Mouse (Mus musculus) liver, embryonic 13.5 days (tissue): ENCODE measurements around the gene Rhbdl1. TPM values are rescaled to one million over a fixed set of nuclear protein-coding genes. Genes with fewer than 3 reads are reported as not detected.
A peak's percentile ranks its signal among the peaks of the same experiment; 100 is the strongest.

ENCODE experiments used
- ATAC-seq: fragments of 200-750 bp; cut with Nextera tagmentation; 2 replicates; pipeline ENCODE4 v1.8.0; 2017; ENCODE audit warnings: low read depth, mild to moderate bottlenecking, moderate number of reproducible peaks, moderate library complexity
- DNase-seq: peaks from one replicate; pipeline ENCODE4 v3.0.0; 2022
- H3K27ac ChIP-seq: fragments of 300-500 bp; sonication (generic); 2 replicates; pipeline ENCODE4 v1.5.1; 2015; ENCODE audit warnings: moderate library complexity, mild to moderate bottlenecking, inconsistent platforms
- H3K27me3 ChIP-seq: fragments of 300-500 bp; sonication (generic); 2 replicates; pipeline ENCODE4 v1.6.1; 2015; ENCODE audit warnings: mild to moderate bottlenecking, inconsistent platforms
- H3K36me3 ChIP-seq: fragments of 300-500 bp; sonication (generic); 2 replicates; pipeline ENCODE4 v1.6.1; 2015; ENCODE audit warnings: mild to moderate bottlenecking, inconsistent platforms
- H3K4me1 ChIP-seq: fragments of 300-500 bp; sonication (generic); replicated peaks from 2 replicates; pipeline ENCODE4 v1.6.1; 2015; ENCODE audit warnings: inconsistent platforms
- H3K4me2 ChIP-seq: fragments of 300-500 bp; sonication (generic); 2 replicates; pipeline ENCODE4 v1.6.1; 2015; ENCODE audit warnings: inconsistent platforms, mild to moderate bottlenecking, moderate library complexity
- H3K4me3 ChIP-seq: fragments of 300-500 bp; sonication (generic); replicated peaks from 2 replicates; pipeline ENCODE4 v1.5.1; 2015; ENCODE audit warnings: mild to moderate bottlenecking, inconsistent platforms
- H3K9ac ChIP-seq: fragments of 300-500 bp; sonication (generic); 2 replicates; pipeline ENCODE4 v1.6.1; 2015; ENCODE audit warnings: mild to moderate bottlenecking, inconsistent platforms
- H3K9me3 ChIP-seq: fragments of 300-500 bp; sonication (generic); replicated peaks from 2 replicates; pipeline ENCODE4 v1.6.1; 2016; ENCODE audit warnings: inconsistent platforms
- WGBS: fragments of 180-500 bp; shearing (Covaris S2); methylation state at CpG from one replicate; pipeline ENCODE4 v1.1.7; 2015; ENCODE audit not compliant: insufficient replicate concordance; 5-methylcytosine and 5-hydroxymethylcytosine counted together
- polyA plus RNA-seq: library from polyadenylated mRNA; unstranded; fragments of >200 nt; fragmentation: Nextera tagmentation; extraction: Ambion mirVana; gene quantifications from 2 replicates; pipeline ENCODE4 v1.2.1, GENCODE M21; 2015

Rhbdl1 gene
- polyA plus RNA-seq, 1 experiment from 2014 or later, result 0.30 TPM

DNA sequence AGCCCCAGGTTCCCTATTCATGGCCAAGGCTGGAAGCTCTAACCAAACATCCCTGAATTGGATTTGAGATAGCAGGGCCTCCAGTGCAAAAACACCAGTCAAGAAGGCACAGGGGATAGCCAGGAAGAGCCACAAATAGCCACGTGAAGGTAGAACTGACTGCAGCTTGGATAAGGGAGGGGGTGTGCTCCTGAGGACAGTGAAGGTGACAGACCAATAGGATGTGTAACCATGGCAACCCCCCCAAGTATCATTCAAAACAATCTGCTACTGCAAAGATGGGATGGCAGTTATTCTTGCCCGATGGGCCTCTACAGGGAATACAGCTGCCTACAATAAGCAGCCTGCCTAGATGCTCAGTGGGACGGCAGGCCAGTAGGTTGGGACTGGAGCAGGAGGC lies 438 bp upstream of the Rhbdl1 start:
- peaks cover 67% of the 10 kb centered on the region for H3K36me3 ChIP-seq
- no peak for DNase-seq

DNA sequence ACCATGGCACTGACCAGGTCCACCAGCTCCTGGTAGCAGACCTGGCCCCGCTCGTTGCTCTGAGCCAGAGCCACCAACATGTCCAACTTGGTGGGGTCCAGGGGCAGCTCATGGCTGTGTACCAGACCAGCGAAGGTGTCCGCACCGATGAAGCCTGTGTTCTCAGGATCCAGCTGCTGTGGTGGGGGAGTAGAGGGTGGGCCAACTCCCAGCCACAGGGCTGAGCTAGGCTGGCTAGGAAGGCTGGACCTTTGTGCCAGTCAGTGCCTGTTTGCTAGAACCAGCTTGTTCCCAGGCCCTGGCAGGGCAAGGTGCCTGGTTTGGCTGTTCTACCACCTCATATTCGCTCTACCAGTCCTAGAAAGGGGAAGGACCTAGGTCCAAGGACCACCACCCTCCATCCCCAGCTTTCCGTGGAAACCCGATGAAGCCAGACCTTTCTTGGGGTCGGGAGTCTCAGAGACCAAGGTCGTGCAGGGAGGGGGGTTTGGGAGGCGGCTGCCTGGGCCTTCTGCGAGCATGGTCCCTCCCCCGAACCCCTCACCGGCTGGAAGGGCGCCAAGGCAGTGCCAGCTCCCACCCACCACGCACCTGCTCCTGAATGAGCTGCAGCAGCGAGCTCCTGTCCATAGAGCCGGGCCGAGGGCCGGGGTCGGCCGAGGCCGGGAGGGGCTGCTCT lies 559 bp downstream of the Rhbdl1 start:
- WGBS, result 26% methylated on average over 23 of the region's 23 CpGs
- Histone ChIP-seq H3K27ac (no peak overlapping the region; the same call in 1 of the 2 replicates), H3K9ac (peak overlapping the region; percentile 61), H3K36me3 (peaks cover 62% of the 10 kb centered on the region), H3K4me1 (peaks cover 78% of the 10 kb centered on the region), H3K4me3 (peak overlapping the region; percentile 43), H3K4me2 (peak overlapping the region; percentile 73), H3K27me3 (no peaks in the 10 kb centered on the region), H3K9me3 (no peaks in the 10 kb centered on the region)
- DNase-seq (no peak), ATAC-seq (no peak)

More for the DNA sequence above, 438 bp upstream of the Rhbdl1 start:
- H3K27ac ChIP-seq, result peak overlapping the region; percentile 47; the same call in 1 of the 2 replicates
- 52% methylated on average over 3 of the region's 3 CpGs for WGBS
- ATAC-seq, result no peak
- no peaks in the 10 kb centered on the region for H3K27me3 ChIP-seq
- no peak overlapping the region for H3K4me2 ChIP-seq
- H3K4me3 ChIP-seq, result no peak overlapping the region
- H3K4me1 ChIP-seq, result peaks cover 74% of the 10 kb centered on the region
- H3K9ac ChIP-seq, result peak overlapping the region; percentile 61
- H3K9me3 ChIP-seq, result no peaks in the 10 kb centered on the region

DNA sequence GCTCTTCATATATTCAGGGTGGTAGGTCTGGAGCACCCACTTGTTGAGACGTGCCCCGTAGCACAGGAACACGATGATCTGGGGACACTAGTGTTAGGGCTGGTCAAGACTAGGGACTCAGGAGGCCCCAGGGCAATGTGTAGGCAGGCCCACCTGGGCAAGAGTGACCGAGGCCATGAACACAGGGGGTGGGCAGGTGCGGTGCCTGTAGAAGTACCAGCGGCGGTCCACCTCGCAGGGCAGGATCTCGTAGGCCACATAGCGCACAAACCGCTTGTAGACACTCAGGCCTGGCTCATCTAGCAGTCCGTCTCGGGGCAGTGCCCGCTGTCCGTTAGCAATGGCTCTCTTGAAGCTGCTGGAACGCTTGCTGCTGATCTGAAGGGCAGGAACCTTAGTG lies 1.3 kb downstream of the Rhbdl1 start:
- Histone ChIP-seq H3K9ac (no peak overlapping the region), H3K4me2 (peak overlapping the region; percentile 73; the same call in 1 of the 2 replicates), H3K27me3 (no peaks in the 10 kb centered on the region), H3K4me3 (no peak overlapping the region), H3K4me1 (peaks cover 85% of the 10 kb centered on the region), H3K9me3 (no peaks in the 10 kb centered on the region), H3K27ac (no peak overlapping the region), H3K36me3 (peaks cover 62% of the 10 kb centered on the region)
- 88% methylated on average over 16 of the region's 16 CpGs for WGBS
- no peak for ATAC-seq
- no peak for DNase-seq

DNA sequence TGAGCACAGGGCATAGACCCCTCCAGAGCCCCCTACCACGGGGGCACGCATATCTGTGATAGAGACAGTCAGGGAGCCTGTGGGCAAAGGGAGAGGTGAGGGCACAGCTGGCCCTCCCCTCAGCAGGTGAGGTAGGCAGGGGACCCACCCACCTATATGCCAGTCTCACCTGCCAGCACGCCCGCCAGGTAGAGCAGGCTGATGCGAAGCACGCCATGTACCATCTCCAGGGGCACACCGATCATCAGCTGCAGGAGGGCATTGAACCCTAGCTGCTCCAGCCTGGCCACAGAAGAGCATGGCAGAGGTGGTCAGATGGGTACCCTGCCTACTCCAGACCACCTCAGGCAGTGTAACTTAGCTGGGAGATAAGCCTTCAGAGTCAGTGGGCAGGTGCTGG lies 1.8 kb downstream of the Rhbdl1 start:
- no peak overlapping the region for H3K27ac ChIP-seq
- peaks cover 87% of the 10 kb centered on the region for H3K4me1 ChIP-seq
- H3K27me3 ChIP-seq, result no peaks in the 10 kb centered on the region
- DNase-seq, result no peak
- no peak overlapping the region for H3K4me3 ChIP-seq
- H3K36me3 ChIP-seq, result peaks cover 62% of the 10 kb centered on the region
- no peaks in the 10 kb centered on the region for H3K9me3 ChIP-seq
- peak overlapping the region; percentile 99 for H3K4me2 ChIP-seq
- H3K9ac ChIP-seq, result 0 out of 2 replicates have a peak overlapping the region, but pooled peaks have one; percentile 92
- 74% methylated on average over 7 of the region's 7 CpGs for WGBS
- ATAC-seq, result no peak

DNA sequence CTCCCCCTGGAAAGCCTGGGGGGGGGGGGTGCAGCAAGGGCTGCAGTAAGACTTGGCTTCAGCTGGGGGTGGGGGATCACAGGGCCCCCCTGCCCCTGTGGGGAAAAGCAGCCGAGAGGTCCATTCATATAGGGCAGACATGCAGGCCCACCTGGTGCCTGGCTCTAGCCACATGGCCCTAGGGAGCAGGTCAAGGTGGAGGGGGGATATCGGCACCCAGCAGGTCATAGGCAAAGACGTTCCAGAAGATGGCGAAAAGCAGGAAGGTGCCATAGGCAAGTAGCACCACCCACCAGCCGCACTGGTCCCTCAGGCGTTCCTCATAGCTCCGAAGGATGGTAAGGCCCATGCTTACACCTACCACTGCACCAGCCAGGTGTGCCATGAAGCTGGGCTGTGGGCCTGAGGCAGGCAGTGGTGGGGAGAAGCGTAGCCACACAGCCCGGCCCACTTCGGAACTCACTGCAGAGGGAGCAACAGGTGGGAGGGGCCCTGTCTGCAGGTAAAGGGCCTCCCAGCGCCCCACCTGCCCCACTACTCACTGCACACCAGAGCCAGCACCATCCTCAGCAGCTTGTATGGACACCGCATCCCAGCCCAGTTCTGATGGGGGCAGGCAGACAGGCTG lies 2.4 kb downstream of the Rhbdl1 start:
- DNase-seq (no peak), ATAC-seq (no peak)
- Histone ChIP-seq H3K4me2 (peak overlapping the region; percentile 99), H3K27me3 (no peaks in the 10 kb centered on the region), H3K4me3 (peak overlapping the region; percentile 85), H3K4me1 (peaks cover 88% of the 10 kb centered on the region), H3K36me3 (peaks cover 62% of the 10 kb centered on the region), H3K9me3 (no peaks in the 10 kb centered on the region), H3K9ac (peak overlapping the region; percentile 92), H3K27ac (peak overlapping the region; percentile 93)
- WGBS, result 88% methylated on average over 12 of the region's 12 CpGs

DNA sequence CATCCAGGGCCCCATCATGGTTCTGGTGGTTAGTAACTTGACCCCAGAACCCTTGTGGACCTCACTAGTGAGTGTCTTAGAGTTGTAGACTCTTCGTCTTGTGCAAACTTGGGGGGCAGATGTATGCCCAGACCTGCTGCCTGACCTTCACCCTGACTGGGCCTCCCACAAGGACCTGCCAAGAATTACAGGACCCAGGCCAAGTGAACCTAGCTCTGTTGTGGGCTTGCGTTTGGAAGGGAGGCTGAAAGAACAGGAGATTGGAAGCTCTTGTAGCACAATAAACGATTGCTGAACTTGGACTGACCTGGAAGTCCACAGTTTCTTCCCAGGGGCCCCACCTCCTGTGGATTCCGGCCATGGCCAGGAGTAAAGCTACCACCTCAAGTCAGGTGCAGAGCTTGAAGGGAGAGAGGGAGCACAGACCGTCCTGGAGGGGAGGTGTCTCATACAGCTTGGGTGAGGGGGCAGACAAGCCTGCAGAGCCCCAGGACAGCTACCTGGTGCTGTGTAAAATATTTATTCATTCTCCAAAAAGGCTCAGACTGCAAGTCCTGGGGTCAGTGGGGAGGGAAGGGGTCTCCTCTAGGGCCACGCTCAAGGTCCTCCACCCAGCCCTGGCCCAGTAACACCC lies 3.0 kb downstream of the Rhbdl1 start:
- DNase-seq, result no peak
- ATAC-seq, result no peak
- WGBS, result 34% methylated on average over 6 of the region's 6 CpGs

DNA sequence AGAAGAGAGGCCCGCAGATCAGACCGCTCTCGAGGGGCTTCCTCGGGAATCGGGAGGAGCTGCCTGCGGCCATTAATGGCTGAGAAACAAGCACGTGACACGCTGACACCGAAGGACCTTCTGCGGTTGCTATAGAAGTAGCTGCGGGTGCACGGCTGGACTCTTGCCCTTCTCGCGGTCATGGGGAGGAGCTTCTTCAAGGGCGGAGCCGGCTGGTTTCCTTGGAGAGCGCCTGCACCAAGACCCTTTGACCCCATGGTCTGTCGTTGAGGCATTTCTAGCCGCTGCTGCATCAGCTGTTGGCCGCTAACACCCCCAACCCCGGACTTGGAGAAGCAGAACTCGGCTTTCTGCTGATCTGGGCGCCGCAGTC lies 3.8 kb downstream of the Rhbdl1 start, which contains the start of gene Stub1:
Gene Stub1 (minus strand): TSS at position 114 of the 373 bp plus-strand sequence.
- Histone ChIP-seq H3K4me2 (peak within 1 kb of the TSS; percentile 99), H3K9me3 (no peaks in the 10 kb centered on the region), H3K9ac (peak within 1 kb of the TSS; percentile 92), H3K4me1 (peaks cover 88% of the 10 kb centered on the region), H3K27me3 (no peaks in the 10 kb centered on the region), H3K4me3 (peak within 1 kb of the TSS; percentile 85), H3K27ac (peak within 1 kb of the TSS; percentile 93), H3K36me3 (peaks cover 53% of the 10 kb centered on the region)
- ATAC-seq (peak; percentile 51), DNase-seq (peak; percentile 76)
- under 1% methylated on average over 24 of the region's 24 CpGs for WGBS

More for the DNA sequence above, 3.0 kb downstream of the Rhbdl1 start:
- Histone ChIP-seq H3K4me3 (peak overlapping the region; percentile 85), H3K9ac (peak overlapping the region; percentile 92), H3K27me3 (no peaks in the 10 kb centered on the region), H3K4me2 (peak overlapping the region; percentile 99), H3K36me3 (peaks cover 58% of the 10 kb centered on the region), H3K27ac (peak overlapping the region; percentile 93), H3K9me3 (no peaks in the 10 kb centered on the region), H3K4me1 (peaks cover 88% of the 10 kb centered on the region)

DNA sequence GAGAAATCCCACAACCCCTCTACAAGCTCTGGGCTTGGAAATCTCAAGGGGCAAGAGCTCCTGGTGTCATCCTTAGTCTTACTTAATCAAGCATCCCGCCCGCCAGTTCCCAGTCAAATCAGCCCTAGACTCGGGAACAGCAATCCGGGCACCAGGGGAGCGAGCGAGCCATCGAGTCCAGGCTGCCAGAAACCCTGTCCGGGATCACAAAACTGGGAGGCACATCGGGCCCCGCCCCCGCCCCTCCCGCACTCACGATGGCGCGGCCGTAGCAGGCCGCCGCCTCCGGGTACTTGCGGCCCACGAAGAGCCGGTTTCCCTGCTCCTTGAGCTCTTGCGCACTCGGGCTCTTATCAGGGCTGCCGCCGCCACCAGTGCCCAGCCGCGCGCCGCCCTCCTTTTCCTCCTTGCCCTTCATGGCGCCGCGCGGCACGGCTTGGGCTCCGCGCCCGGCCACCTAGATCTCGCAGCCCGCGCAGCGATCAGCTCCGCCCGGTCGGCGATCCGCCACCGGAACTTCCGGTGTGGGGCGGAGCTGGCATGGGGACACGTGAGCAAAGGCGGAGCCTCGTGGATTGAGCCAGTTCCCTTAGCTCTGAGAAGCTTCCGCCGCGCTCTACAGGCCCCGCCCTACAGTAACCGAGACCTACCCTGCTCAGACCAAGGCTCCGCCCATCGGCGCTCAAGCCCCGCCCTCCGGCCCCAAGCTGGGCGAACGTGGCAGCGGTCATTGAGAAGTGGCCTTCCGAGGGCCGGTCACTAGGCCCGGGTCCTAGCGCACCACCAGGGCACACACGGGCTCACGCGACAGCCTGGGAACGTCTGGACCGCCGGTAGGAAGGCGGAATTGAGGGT lies 4.4 kb downstream of the Rhbdl1 start:
- WGBS, result under 1% methylated on average over 76 of the region's 77 CpGs
- peaks cover 85% of the 10 kb centered on the region for H3K4me1 ChIP-seq
- peak overlapping the region; percentile 99 for H3K4me2 ChIP-seq
- H3K9ac ChIP-seq, result peak overlapping the region; percentile 92
- no peaks in the 10 kb centered on the region for H3K27me3 ChIP-seq
- peak; percentile 89 for ATAC-seq
- peak; percentile 99 for DNase-seq
- H3K4me3 ChIP-seq, result peak overlapping the region; percentile 85
- H3K36me3 ChIP-seq, result peaks cover 53% of the 10 kb centered on the region
- no peaks in the 10 kb centered on the region for H3K9me3 ChIP-seq
- H3K27ac ChIP-seq, result peak overlapping the region; percentile 93

DNA sequence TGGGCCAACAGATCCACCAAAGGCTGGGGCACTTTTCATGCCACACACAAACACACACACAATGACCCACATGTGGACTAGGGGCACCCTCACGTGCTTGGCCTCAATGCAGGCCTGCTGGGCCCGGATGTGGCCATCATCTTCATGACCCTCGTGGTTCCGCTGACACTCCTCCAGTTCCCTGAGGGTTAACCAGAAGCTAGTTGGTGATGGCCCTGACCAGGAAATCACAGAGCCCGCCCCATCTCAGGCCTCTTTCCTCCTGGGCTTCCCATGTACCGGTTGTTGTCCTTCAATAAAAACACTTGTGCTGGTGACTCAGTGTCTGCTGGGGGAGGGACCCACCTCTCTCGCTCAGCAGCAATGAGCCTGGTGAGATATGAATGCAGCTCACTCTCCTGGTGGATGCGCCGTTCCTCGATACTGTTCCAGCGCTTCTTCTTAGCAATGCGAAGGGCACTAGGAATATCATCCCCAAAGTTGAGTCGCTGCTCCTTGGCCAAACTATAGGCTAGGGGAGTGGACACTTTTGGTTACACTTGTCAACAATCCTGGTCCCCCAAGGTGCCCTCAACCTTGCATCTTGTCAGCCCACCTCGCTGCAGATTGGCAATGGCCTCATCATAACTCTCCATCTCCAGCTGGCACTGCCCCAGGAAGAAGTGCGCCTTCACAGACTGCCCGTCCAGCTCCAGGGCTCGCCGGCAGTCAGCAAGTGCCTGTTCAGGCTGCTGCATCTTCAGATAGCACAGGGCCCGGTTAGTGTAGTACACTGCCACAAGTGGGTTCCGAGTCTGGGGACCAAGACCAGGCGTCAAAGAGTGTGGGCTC lies 5.4 kb downstream of the Rhbdl1 start:
- Histone ChIP-seq H3K4me2 (peak overlapping the region; percentile 99), H3K36me3 (peaks cover 59% of the 10 kb centered on the region), H3K27ac (peak overlapping the region; percentile 93), H3K9ac (peak overlapping the region; percentile 89), H3K4me1 (peaks cover 80% of the 10 kb centered on the region), H3K4me3 (peak overlapping the region; percentile 85), H3K27me3 (no peaks in the 10 kb centered on the region), H3K9me3 (no peaks in the 10 kb centered on the region)
- ATAC-seq, result no peak
- DNase-seq, result no peak
- WGBS, result 39% methylated on average over 21 of the region's 21 CpGs

DNA sequence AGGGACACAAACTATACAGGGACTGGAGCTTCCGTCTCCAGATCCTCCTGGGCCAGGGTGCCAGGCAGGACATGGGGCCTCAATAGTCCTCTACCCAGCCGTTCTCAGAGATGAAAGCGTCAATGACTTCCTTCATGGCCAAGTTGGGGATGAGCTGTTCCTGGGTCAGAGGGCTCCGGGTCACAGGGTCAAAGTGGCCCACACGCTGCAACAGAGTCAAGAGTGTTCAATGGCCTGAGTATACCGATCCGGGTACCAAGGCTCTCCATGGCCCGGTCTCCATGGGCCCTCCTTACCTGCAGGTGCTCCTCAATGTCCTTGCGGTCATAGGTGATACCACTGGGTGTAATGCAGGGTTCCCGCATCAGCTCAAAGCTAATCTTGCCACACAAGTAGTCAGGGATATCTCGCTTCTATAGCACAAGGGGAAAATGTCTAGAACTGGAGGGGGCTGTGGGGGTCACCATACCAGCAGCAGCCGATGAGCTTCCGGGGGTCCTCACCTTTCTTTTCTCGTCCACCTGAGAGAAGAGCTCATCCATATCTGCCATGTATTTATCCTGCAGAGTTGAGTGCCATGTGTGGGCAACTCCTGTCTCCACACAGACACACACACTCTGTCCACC lies 6.2 kb downstream of the Rhbdl1 start:
- H3K4me3 ChIP-seq, result peak overlapping the region; percentile 85
- H3K27me3 ChIP-seq, result no peaks in the 10 kb centered on the region
- H3K36me3 ChIP-seq, result peaks cover 66% of the 10 kb centered on the region
- H3K9ac ChIP-seq, result peak overlapping the region; percentile 89
- H3K27ac ChIP-seq, result peak overlapping the region; percentile 93; the same call in 1 of the 2 replicates
- 81% methylated on average over 14 of the region's 14 CpGs for WGBS
- peak overlapping the region; percentile 99 for H3K4me2 ChIP-seq
- H3K4me1 ChIP-seq, result peaks cover 75% of the 10 kb centered on the region
- DNase-seq (no peak), ATAC-seq (no peak)
- H3K9me3 ChIP-seq, result no peaks in the 10 kb centered on the region
